Mouse (Mus musculus): ENCODE measurements around the gene Pnpla7. TPM values are rescaled to one million over a fixed set of nuclear protein-coding genes. Genes with fewer than 3 reads are reported as not detected.

Pnpla7 gene
- total and polyA plus RNA-seq, 2 experiments = 113 to 141 TPM

DNA sequence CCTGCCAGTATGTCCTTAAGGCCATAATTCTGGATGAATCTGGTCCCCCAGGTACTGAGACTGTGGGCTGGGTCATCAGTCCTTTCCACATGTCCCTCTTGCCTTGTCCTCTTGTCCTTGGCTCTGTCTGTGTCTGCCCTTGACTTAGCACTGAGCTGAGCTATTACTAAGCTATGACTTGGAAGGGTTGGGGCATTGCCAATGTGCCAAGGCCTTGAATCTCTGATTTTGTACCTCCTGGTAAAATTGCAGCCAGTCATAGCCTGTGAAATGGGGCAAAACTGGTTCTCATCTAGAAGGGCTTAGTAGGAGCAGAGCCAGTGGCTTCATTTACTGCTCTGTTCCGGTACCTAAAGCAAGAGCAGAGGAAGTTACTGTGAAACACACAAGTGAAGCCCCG lies 20.6 kb downstream of the Pnpla7 start:
- H3K9ac ChIP-seq (ENCODE audit: low read depth, low read length) = no peak overlapping the region
- H3K4me3 ChIP-seq (ENCODE audit: insufficient read depth, low read depth, low read length) = no peak overlapping the region
- no peak for TF ChIP-seq CTCF (IDR thresholded peaks at IDR 0.05; ENCODE audit: low read depth, low read length)
- no peak for TF ChIP-seq POLR2A (IDR thresholded peaks at IDR 0.05; ENCODE audit: extremely low read depth, insufficient read depth, low read length)
- H3K36me3 ChIP-seq (ENCODE audit: control insufficient read depth, insufficient read depth, low read length) = peaks cover 37% of the 10 kb centered on the region
- H3K4me1 ChIP-seq (ENCODE audit: control insufficient read depth, insufficient read depth, low read length) = no peaks in the 10 kb centered on the region
- H3K27me3 ChIP-seq (ENCODE audit: control insufficient read depth, insufficient read depth, low read length) = no peaks in the 10 kb centered on the region
- no peak overlapping the region for H3K27ac ChIP-seq (replicated peaks; ENCODE audit: insufficient read depth, low read depth, low read length)
- DNase-seq (ENCODE audit: extremely low read depth, low read depth, low spot score) = no peak
- no peaks in the 10 kb centered on the region for H3K79me2 ChIP-seq (ENCODE audit: control insufficient read depth, insufficient read depth, low read length)
- WGBS = 89% methylated on average over 2 of the region's 2 CpGs

DNA sequence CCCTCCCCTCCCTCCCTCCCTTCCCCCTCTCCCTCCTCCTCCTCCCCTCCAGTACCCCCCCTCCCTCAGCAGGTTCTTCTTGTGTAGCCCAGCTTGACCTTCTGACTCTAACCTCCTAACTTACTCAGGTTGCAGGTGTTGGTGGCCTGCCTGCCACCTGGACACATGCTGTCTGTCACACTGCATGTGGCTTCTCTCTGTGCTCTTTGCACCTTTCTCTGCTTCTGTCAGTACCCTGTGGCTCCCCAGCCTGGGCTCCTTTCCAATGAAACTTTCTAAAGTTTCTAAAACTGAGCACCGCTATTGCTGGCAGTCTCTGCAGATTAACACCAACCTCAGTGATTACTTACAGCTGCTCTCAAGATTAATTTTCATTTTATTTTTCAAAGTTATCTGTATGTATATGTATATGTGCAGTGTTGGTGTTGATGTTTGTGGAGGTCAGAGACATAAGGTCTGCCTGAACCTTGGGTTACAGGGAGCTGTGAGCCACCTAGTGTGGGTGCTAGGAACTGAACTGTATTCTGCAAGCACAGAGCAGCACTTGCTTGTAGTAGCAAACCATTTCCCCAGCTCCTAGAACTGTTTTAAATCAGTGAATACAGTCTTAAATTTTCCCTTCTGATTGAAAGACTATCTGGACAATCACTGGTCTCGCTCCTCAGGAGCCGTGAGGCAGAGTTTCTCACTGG lies 24.9 kb downstream of the Pnpla7 start:
- peak; percentile 52 for DNase-seq (ENCODE audit: extremely low read depth, low read depth, low spot score)
- H3K4me3 ChIP-seq (ENCODE audit: insufficient read depth, low read depth, low read length) = no peak overlapping the region
- 49% methylated on average over 3 of the region's 3 CpGs for WGBS

DNA sequence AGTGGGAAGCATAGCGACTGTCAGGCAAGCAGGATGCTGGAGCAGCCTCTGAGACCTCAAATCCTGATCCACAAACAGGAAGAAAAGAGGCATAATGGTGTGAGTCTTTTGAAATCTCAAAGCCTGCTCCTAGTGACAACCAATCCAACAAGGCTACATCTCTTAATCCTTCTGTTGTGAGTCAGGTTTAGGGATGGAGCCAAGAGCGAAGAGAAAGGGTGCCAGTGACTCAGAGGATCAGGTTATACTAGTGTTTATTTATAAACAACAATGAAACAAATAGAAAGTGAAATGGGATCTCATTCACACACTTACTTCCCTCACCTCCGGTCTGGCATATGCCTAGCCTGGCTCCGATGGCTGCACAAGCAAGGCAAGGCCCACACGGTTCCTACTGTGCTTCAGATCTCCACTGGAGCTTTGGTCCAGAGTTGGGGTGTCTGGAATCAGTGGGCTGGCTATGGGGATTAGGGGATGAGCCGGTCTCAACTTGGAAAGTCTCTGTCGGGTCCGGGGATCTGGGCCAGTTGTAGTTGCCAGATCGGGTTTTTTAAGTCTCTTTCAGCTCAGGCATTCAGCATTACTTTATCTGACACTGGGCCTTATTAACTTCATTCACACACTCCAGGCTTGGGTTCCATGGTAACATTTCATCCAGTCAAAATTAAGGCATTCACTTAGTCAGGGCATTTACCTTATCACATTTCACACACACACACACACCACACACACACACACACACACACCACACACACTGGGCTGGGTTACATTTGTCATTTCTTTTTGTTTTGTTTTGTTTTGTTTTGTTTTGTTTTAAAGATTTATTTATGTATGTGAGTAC lies 28.3 kb downstream of the Pnpla7 start:
- Histone ChIP-seq H3K9ac (ENCODE audit: low read depth, low read length) (no peak overlapping the region), H3K27me3 (ENCODE audit: control insufficient read depth, insufficient read depth, low read length) (no peaks in the 10 kb centered on the region), H3K4me1 (ENCODE audit: control insufficient read depth, insufficient read depth, low read length) (no peaks in the 10 kb centered on the region), H3K36me3 (ENCODE audit: control insufficient read depth, insufficient read depth, low read length) (peaks cover 16% of the 10 kb centered on the region), H3K79me2 (ENCODE audit: control insufficient read depth, insufficient read depth, low read length) (no peaks in the 10 kb centered on the region), H3K27ac (replicated peaks; ENCODE audit: insufficient read depth, low read depth, low read length) (no peak overlapping the region), H3K4me3 (ENCODE audit: insufficient read depth, low read depth, low read length) (no peak overlapping the region)
- TF ChIP-seq POLR2A (IDR thresholded peaks at IDR 0.05; ENCODE audit: extremely low read depth, insufficient read depth, low read length) = no peak
- no peak for TF ChIP-seq CTCF (IDR thresholded peaks at IDR 0.05; ENCODE audit: low read depth, low read length)
- no peak for DNase-seq (ENCODE audit: extremely low read depth, low read depth, low spot score)
- 92% methylated on average over 9 of the region's 9 CpGs for WGBS

More for the DNA sequence above, 24.9 kb downstream of the Pnpla7 start:
- H3K27ac ChIP-seq (replicated peaks; ENCODE audit: insufficient read depth, low read depth, low read length) = no peak overlapping the region
- TF ChIP-seq CTCF (IDR thresholded peaks at IDR 0.05; ENCODE audit: low read depth, low read length) (peak; percentile 56; the same call in 1 of the 2 replicates), POLR2A (IDR thresholded peaks at IDR 0.05; ENCODE audit: extremely low read depth, insufficient read depth, low read length) (no peak)
- peaks cover 43% of the 10 kb centered on the region for H3K36me3 ChIP-seq (ENCODE audit: control insufficient read depth, insufficient read depth, low read length)
- H3K9ac ChIP-seq (ENCODE audit: low read depth, low read length) = no peak overlapping the region
- H3K4me1 ChIP-seq (ENCODE audit: control insufficient read depth, insufficient read depth, low read length) = no peaks in the 10 kb centered on the region
- H3K27me3 ChIP-seq (ENCODE audit: control insufficient read depth, insufficient read depth, low read length) = no peaks in the 10 kb centered on the region
- no peaks in the 10 kb centered on the region for H3K79me2 ChIP-seq (ENCODE audit: control insufficient read depth, insufficient read depth, low read length)

DNA sequence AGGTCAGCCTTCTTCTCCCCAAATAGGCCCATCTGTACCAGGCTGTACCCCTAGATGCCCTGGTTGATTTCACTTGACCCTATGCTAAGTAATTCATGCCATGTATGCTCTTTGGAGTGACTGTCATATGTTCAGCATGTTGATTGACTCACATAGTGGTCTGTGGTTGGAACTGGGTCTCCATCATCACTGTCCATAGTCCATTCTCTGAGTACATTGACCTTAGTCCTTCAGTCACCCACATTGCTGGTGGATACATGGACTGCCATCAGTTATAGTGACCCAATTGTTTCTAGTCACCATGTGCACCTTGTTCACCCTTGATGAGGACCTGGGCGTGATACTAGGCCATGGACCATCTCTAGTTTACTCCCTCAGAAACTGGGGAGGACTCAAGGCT lies 30.9 kb downstream of the Pnpla7 start:
- Histone ChIP-seq H3K79me2 (ENCODE audit: control insufficient read depth, insufficient read depth, low read length) (no peaks in the 10 kb centered on the region), H3K27me3 (ENCODE audit: control insufficient read depth, insufficient read depth, low read length) (no peaks in the 10 kb centered on the region), H3K36me3 (ENCODE audit: control insufficient read depth, insufficient read depth, low read length) (peaks cover 18% of the 10 kb centered on the region), H3K9ac (ENCODE audit: low read depth, low read length) (no peak overlapping the region), H3K4me1 (ENCODE audit: control insufficient read depth, insufficient read depth, low read length) (no peaks in the 10 kb centered on the region), H3K27ac (replicated peaks; ENCODE audit: insufficient read depth, low read depth, low read length) (no peak overlapping the region), H3K4me3 (ENCODE audit: insufficient read depth, low read depth, low read length) (no peak overlapping the region)
- 83% methylated on average over 1 of the region's 1 CpGs for WGBS
- no peak for DNase-seq (ENCODE audit: extremely low read depth, low read depth, low spot score)
- TF ChIP-seq POLR2A (IDR thresholded peaks at IDR 0.05; ENCODE audit: extremely low read depth, insufficient read depth, low read length) = no peak
- TF ChIP-seq CTCF (IDR thresholded peaks at IDR 0.05; ENCODE audit: low read depth, low read length) = no peak

DNA sequence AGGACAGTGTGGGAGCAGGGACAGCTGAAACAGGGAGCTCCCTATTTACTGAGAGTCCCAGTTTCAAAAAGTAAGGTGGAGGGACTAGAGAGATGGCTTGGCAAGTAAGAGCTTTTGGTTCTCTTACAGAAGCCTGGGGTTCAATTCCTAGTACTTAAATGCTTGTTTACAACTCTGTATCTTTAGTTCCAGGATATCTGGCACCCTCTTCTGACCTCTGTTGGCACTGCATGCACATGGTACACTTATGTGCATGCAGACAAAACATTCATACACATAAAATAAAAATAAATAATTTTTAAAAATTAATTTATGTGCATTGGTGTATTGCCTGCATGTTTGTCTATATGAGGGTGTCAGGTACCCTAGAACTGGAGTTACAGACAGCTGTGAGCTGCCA lies 32.4 kb downstream of the Pnpla7 start:
- H3K27me3 ChIP-seq (ENCODE audit: control insufficient read depth, insufficient read depth, low read length) = no peaks in the 10 kb centered on the region
- peaks cover 15% of the 10 kb centered on the region for H3K36me3 ChIP-seq (ENCODE audit: control insufficient read depth, insufficient read depth, low read length)
- H3K79me2 ChIP-seq (ENCODE audit: control insufficient read depth, insufficient read depth, low read length) = no peaks in the 10 kb centered on the region
- TF ChIP-seq CTCF (IDR thresholded peaks at IDR 0.05; ENCODE audit: low read depth, low read length) = no peak
- no peak for TF ChIP-seq POLR2A (IDR thresholded peaks at IDR 0.05; ENCODE audit: extremely low read depth, insufficient read depth, low read length)
- DNase-seq (ENCODE audit: extremely low read depth, low read depth, low spot score) = peak; percentile 10
- H3K4me3 ChIP-seq (ENCODE audit: insufficient read depth, low read depth, low read length) = no peak overlapping the region
- H3K9ac ChIP-seq (ENCODE audit: low read depth, low read length) = no peak overlapping the region
- no peak overlapping the region for H3K27ac ChIP-seq (replicated peaks; ENCODE audit: insufficient read depth, low read depth, low read length)
- no peaks in the 10 kb centered on the region for H3K4me1 ChIP-seq (ENCODE audit: control insufficient read depth, insufficient read depth, low read length)

Measured in liver, adult 2 months (tissue).